Mouse (Mus musculus) erythroblast, embryonic 14.5 days (primary cell): ENCODE measurements around the gene Gm10778.

ENCODE experiments used
- GATA1 ChIP-seq: IDR thresholded peaks from 2 replicates; pipeline ENCODE4 v1.6.1; 2012; ENCODE audit warnings: low read length, inconsistent platforms, mixed read lengths
- TAL1 ChIP-seq: IDR thresholded peaks from 3 replicates; pipeline ENCODE4 v1.6.1; 2012; ENCODE audit warnings: low read length, inconsistent platforms, mixed read lengths

DNA sequence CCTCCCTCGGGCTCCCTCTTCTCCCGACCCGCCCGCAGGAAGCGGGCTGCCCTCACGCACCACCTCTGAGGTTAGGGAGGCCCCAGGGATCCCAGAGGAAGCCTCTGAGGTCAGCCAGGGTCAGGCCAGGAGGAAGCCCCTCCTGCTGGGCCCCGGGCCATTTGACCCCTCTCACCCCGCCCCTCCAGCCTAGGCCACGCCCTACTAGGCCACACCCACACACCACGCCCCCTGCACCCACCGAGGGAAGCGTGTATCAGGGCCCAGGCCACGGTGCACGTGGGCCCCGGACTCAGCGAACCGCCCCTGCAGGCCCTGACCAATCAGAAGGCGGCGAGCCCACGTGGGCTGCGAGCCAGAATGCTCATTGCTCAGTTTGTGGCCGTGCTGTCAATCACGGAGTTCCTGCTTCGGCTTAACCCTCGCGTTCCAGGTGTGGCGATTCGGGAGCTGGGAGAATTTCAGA is 48.1 kb upstream of the Gm10778 start, which contains the start of gene Tle6:
- TF ChIP-seq TAL1 (no peak), GATA1 (no peak)
